Mouse (Mus musculus) spleen, embryonic (tissue): ENCODE measurements around the gene Mcm3.

Experiments used
- CTCF ChIA-PET: fragments of 350-600 bp; sonication (Branson Sonifier 250); formaldehyde crosslinking; loops from one replicate; lab custom pipeline; 2022; lab: Charles Lee

The Mcm3 gene

DNA sequence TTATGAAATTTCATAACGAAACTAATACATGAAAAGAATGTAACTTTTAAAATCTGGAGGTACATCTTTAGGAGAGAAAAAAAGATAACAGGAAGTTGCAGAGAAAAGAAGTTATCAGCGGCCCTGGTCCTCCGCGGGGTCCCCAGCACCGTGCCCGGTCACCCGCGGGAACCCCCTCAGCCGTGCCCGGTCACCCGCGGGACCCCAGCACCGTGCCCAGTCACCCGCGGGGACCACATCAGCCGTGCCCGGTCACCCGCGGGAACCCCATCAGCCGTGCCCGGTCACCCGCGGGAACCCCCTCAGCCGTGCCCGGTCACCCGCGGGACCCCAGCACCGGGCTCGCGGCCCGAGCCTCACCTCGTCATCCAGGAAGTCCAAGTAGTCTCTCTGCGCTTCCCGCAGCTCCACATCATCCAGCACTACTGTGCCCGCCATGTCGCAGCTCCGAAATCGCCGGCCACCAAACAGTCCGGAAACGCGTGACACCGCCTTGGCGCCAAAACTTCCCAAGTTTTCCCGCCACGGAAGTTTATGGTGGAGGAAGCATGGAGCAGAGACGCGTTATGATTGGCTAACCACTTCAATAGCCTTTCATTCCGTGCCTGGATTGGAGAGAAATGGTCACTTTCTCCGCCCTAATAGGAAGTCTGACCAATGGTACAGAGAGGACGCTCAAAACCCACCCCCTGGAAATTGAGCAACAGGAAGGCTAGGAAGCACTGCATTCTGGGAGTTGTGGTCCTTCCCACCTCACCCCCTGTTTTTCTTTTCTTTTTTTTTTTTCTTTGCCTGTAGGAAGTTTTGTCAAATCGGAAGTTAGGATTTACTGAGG lies at the start of gene Mcm3:
Gene Mcm3 (minus strand): TSS at position 542 of the 835 bp plus-strand sequence.
- CTCF ChIA-PET: no interaction called here

DNA sequence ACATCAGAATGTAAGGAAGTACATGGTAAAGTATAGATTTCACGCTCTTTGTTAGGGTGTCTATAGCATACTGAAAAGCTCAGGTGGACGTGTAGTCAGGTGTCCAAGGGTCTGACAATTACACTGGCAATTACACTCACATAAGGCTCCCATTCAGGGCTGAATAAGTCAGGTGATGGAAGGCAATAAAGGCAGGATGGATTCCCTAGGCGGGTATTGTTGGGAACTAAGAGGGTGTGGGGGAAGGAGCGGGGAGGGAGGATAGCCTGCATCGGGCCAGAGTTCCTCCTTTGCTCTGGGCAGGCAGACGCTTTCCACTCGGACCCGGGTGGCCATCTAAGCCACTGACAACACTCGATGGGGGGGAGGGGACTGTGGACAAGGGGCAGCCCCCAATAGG lies 47.9 kb upstream of the Mcm3 start:
- CTCF ChIA-PET: no interaction called here

- CTCF ChIA-PET: interaction anchor here (0.6 kb wide), 1 partner anchor 205 kb away, joined by 3 read pairs; no protein-coding TSS in a partner anchor
Observed at GRCm38 (mm10) chr1:20867241-20867902, 47.3 kb upstream of the Mcm3 start.

- CTCF ChIA-PET: no interaction called here
Observed at GRCm38 (mm10) chr1:20863452-20864172, 43.5 kb upstream of the Mcm3 start.

DNA sequence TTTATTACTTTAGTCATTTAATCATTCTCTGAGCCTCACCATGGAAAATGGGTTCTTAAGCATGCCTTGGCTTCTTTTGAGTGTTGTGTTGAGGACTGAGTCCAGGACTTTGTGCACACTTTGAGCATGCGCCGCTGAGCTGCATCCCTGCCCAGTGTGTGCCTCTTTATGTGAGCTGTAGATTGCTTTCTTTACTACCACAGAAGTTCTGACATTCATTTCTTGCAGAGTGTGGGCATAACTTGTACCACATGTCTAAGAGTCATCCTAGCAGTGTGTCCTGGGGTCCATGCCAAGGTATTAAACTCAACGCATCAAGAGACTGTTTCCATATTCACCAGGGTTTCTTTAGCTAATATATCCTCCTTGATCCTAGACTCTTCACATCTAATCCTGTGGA lies 41.8 kb upstream of the Mcm3 start:
- CTCF ChIA-PET: no interaction called here

GRCm38 (mm10) chr1:20860775-20861174 lies 40.7 kb upstream of the Mcm3 start:
- CTCF ChIA-PET: interaction anchor here (0.6 kb wide), 1 partner anchor 39 kb away, joined by 3 read pairs; no protein-coding TSS in a partner anchor

GRCm38 (mm10) chr1:20856924-20857902 lies 37.1 kb upstream of the Mcm3 start:
- CTCF ChIA-PET: no interaction called here

DNA sequence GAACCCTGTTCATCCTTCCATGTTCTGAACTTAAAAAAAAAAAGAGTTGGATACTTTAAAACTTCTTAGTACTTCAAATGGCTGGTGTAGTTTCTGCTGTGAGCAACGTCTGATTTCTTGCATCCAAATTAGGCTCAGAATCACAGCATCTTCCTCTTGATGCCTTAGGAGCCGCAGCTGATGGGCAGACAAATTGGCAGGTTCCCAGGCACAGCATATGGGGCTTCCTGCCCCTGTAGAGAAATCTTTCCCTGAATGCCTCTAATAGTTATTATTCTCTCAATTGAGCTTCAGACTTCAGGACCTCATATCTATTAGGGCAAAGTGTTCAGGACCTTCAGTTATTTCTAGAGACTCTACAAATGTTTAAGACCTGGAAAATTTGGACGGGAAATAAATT lies 19.8 kb upstream of the Mcm3 start:
- CTCF ChIA-PET: no interaction called here

DNA sequence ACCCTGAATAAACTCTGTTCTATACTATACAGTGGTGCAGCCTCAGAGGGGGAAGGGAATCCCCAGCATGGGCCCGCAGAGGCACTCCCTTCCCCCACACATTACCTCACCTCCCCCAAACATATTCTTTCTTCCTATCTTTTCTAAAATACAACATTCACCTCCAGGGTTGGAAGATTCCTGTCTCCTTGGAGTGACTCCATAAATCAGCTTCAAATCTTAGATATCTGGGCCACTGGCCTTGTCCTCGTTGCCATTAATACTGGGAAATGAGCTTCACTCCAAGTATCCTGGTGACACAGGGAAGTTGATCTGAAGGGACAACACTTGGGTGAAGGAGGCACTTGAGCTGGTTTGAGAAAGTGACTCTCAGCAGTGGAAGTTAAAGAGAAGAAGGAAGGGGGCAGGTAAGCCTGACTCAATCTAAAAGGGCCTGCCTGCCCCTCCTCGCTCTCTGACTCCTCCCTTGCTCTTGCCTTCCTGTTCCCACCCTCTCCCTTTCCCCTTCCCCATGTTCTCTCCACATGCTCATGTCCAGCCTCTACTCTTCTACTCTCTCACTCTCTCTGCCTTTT lies 16.5 kb upstream of the Mcm3 start:
- CTCF ChIA-PET: no interaction called here

- CTCF ChIA-PET: no interaction called here
Observed at GRCm38 (mm10) chr1:20833141-20833511, 13.0 kb upstream of the Mcm3 start.

DNA sequence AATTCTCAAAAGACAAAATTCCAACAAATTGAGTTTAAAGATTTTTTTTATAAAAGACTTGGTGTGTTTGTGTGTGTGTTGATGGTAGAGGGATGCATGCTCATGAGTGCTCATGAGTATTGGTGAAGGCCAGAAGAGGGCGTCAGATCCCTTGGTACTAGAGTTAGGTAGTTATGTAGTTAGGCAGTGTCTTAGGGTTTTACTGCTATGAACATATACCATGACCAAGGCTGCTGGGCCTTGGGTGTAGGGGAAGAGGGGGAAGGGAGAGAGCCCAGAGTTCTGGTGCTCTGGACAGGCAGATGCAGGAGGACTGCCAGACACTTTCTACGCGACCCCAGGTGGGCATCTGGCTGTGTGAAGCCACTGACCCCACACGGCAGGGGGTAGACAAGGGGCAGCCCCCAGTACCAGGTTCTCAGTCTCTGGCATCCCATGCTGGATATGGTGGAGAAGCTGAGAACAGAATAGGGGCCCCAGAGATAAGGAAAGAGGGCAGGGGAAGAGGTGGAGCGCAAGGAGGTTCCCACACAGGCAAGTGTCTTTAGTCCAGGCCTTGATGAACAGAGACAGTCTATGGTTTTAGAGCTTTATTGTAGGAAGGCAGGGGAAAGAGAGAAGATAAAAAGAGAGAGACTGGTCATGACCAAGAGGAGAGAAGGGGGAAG lies 12.5 kb upstream of the Mcm3 start:
- CTCF ChIA-PET: no interaction called here

DNA sequence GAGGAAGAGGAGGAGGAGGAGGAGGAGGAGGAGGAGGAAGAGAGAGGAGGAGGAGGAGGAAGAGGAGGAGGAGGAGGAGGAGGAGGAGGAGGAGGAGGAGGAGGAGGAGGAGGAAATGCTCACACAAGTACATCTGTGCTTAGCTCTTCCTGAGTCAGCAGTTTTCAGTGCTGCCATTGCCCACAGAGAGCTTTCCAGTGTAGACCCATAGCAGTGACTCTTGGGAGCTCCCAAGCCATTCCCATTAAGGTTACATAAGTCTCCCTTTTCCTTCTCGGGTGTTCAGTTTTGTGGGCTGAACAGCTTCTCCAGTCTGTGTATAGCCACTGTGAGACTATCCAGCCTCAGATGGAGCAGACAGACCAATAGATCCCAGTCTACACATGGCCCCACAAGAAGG lies 10.4 kb upstream of the Mcm3 start:
- CTCF ChIA-PET: no interaction called here

GRCm38 (mm10) chr1:20828061-20828460 lies 7.9 kb upstream of the Mcm3 start:
- CTCF ChIA-PET: no interaction called here

GRCm38 (mm10) chr1:20825036-20825435 lies 4.9 kb upstream of the Mcm3 start:
- CTCF ChIA-PET: no interaction called here

GRCm38 (mm10) chr1:20823906-20824305 lies 3.8 kb upstream of the Mcm3 start:
- CTCF ChIA-PET: no interaction called here

DNA sequence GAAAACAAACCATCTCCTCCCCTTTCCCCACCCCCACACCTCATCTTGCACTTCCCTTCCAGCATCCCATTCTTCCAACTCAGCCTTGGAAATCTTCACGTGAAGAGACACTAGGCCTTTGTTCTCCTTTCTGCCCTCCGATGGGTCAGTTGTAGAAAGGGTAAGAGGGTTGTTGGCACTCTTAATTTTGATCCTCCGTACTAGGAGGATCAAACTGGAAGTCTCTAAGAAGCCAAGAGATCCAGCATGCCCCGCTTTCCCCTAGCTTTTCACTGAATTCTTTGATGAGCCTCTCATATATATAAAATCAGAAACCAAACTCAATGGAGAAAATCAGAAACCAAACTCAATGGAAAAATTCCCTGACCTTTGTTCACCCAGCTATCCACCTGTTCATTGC lies 3.4 kb upstream of the Mcm3 start:
- CTCF ChIA-PET: no interaction called here

- CTCF ChIA-PET: no interaction called here
Observed at GRCm38 (mm10) chr1:20820959-20821358, 847 bp upstream of the Mcm3 start.

DNA sequence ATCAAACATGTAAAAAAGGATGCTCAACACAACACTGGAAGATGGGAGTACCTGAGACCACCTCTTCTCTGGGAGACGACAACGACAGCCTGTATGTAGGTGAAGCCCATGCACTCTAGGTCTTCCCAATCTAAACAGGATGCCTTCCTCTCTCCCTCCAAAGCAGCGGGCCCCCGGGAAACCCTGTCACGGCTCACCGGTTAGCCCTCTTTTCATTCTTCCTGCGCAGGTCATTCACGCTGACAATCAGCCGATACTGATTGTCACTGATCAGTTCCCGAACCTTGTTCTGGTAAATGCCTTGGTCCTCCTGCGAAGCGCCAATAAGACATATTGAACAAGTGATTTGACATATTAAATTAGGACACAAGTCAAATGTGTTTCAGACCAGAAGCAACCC lies 2.5 kb downstream of the Mcm3 start:
- CTCF ChIA-PET: no interaction called here

DNA sequence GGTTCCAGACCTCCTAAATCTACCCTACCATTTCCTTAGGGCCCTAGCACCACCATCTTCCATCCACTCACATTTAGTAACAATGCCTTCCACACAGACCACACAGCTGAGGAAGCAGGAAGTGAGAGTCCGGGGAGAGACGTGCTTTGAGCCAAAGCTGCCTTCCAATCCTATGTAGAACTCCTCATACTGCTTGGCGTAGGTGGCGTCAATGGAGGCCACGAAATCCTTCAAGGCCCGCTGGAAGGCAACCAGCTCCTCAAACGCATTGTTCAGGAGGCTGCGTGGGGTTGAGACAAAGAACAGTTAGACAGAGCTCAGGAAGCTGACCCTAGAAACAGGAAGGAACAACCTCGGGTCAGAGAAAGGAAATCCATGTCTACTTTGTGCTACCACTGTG lies 2.9 kb downstream of the Mcm3 start:
- CTCF ChIA-PET: no interaction called here

GRCm38 (mm10) chr1:20814521-20814920 lies 5.6 kb downstream of the Mcm3 start:
- CTCF ChIA-PET: no interaction called here
